Mouse (Mus musculus) intestine, embryonic 14.5 days (tissue): ENCODE data around the gene Fam219a. TPM values are rescaled to one million over a fixed set of nuclear protein-coding genes. Genes with fewer than 3 reads are reported as not detected.

Experiments
- ATAC-seq: fragments of 200-750 bp; cut with Nextera tagmentation; replicated peaks from 2 replicates; pipeline ENCODE4 v1.8.0; 2017; ENCODE audit warnings: low read depth, moderate number of reproducible peaks, moderate TSS enrichment, moderate library complexity; ENCODE audit not compliant: low FRiP score, low TSS enrichment
- DNase-seq: peaks from one replicate; pipeline ENCODE4 v3.0.0-alpha.2; 2018; ENCODE audit warnings: low spot score
- H3K27ac ChIP-seq: fragments of 300-500 bp; sonication (generic); 2 replicates; pipeline ENCODE4 v1.5.1; 2014; ENCODE audit warnings: low read depth, mild to moderate bottlenecking, control low read depth
- H3K27me3 ChIP-seq: fragments of 300-500 bp; sonication (generic); replicated peaks from 2 replicates; pipeline ENCODE4 v1.6.1; 2014; ENCODE audit warnings: low read length, control low read depth; ENCODE audit not compliant: control insufficient read depth, insufficient read depth
- H3K36me3 ChIP-seq: fragments of 300-500 bp; sonication (generic); 2 replicates; pipeline ENCODE4 v1.6.1; 2014; ENCODE audit warnings: low read length, control low read depth; ENCODE audit not compliant: control insufficient read depth, insufficient read depth
- H3K4me1 ChIP-seq: fragments of 300-500 bp; sonication (generic); replicated peaks from 2 replicates; pipeline ENCODE4 v1.6.1; 2014; ENCODE audit warnings: low read length, control low read depth, mixed read lengths; ENCODE audit not compliant: control insufficient read depth, insufficient read depth
- H3K4me2 ChIP-seq: fragments of 300-500 bp; sonication (generic); 2 replicates; pipeline ENCODE4 v1.6.1; 2014; ENCODE audit warnings: low read length
- H3K4me3 ChIP-seq: fragments of 300-500 bp; sonication (generic); 2 replicates; pipeline ENCODE4 v1.5.1; 2014; ENCODE audit warnings: low read depth, low read length, control low read depth, mixed read lengths
- H3K9ac ChIP-seq: fragments of 300-500 bp; sonication (generic); 2 replicates; pipeline ENCODE4 v1.6.1; 2014; ENCODE audit warnings: mild to moderate bottlenecking, low read length
- H3K9me3 ChIP-seq: fragments of 300-500 bp; sonication (generic); 2 replicates; pipeline ENCODE4 v1.6.1; 2016; ENCODE audit warnings: low read length, control low read depth; ENCODE audit not compliant: control insufficient read depth
- WGBS: fragments of 180-500 bp; shearing (Covaris S2); extraction: QIAGEN DNeasy Blood & Tissue Kit; methylation state at CpG from one replicate; pipeline ENCODE4 v1.1.7; 2014; 5-methylcytosine and 5-hydroxymethylcytosine counted together
- polyA plus RNA-seq: library from polyadenylated mRNA; unstranded; fragments of >200 nt; fragmentation: Nextera tagmentation; extraction: Ambion mirVana; gene quantifications from 2 replicates; pipeline ENCODE4 v1.2.1, GENCODE M21; 2014

Gene Fam219a
- polyA plus RNA-seq, 1 experiment from 2014 or later, result 2.2 TPM

GRCm38 (mm10) chr4:41492951-41493350 is 76.4 kb downstream of the Fam219a start:
- DNase-seq, result no peak
- no peaks in the 10 kb centered on the region for H3K36me3 ChIP-seq
- WGBS, result 84% methylated on average over 7 of the region's 7 CpGs
- H3K4me3 ChIP-seq, result no peak overlapping the region
- H3K4me1 ChIP-seq, result peaks cover 7% of the 10 kb centered on the region; the same call in 1 of the 2 replicates
- H3K9me3 ChIP-seq, result no peaks in the 10 kb centered on the region
- no peak overlapping the region for H3K9ac ChIP-seq
- H3K4me2 ChIP-seq, result no peak overlapping the region
- H3K27ac ChIP-seq, result no peak overlapping the region
- peaks cover 19% of the 10 kb centered on the region for H3K27me3 ChIP-seq
- ATAC-seq, result no peak

GRCm38 (mm10) chr4:41481601-41482017 is 87.7 kb downstream of the Fam219a start:
- Histone ChIP-seq H3K27me3 (no peaks in the 10 kb centered on the region), H3K4me1 (peaks cover 11% of the 10 kb centered on the region), H3K9ac (no peak overlapping the region), H3K9me3 (no peaks in the 10 kb centered on the region), H3K27ac (no peak overlapping the region; the same call in 1 of the 2 replicates), H3K4me2 (no peak overlapping the region), H3K4me3 (no peak overlapping the region), H3K36me3 (no peaks in the 10 kb centered on the region)
- peak; percentile 63 for DNase-seq
- 36% methylated on average over 6 of the region's 6 CpGs for WGBS
- ATAC-seq, result peak; percentile 58; the same call in 1 of the 2 replicates

DNA sequence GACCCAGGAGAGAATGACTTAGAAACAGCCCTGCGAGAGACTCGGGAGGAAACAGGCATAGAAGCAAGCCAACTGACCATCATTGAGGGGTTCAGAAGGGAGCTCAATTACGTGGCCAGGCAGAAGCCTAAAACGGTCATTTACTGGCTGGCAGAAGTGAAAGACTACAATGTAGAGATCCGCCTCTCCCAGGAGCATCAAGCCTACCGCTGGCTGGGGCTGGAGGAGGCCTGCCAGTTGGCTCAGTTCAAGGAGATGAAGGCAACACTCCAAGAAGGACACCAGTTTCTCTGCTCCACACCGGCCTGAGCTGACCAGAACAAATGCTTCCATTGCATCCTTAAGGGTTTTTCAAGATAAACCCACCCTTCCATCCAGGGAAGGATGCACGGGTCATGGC is 89.1 kb downstream of the Fam219a start:
- Histone ChIP-seq H3K4me1 (peaks cover 11% of the 10 kb centered on the region), H3K9me3 (no peaks in the 10 kb centered on the region), H3K9ac (no peak overlapping the region), H3K36me3 (no peaks in the 10 kb centered on the region), H3K4me3 (no peak overlapping the region), H3K4me2 (no peak overlapping the region), H3K27ac (peak overlapping the region; percentile 2; the same call in 1 of the 2 replicates), H3K27me3 (no peaks in the 10 kb centered on the region)
- WGBS, result 83% methylated on average over 8 of the region's 8 CpGs
- DNase-seq (no peak), ATAC-seq (no peak)

- H3K4me1 ChIP-seq, result peaks cover 11% of the 10 kb centered on the region
- H3K4me2 ChIP-seq, result no peak overlapping the region
- whole genome bisulfite sequencing, result 67% methylated on average over 1 of the region's 1 CpGs
- H3K36me3 ChIP-seq, result no peaks in the 10 kb centered on the region
- H3K9ac ChIP-seq, result no peak overlapping the region
- no peaks in the 10 kb centered on the region for H3K9me3 ChIP-seq
- ATAC-seq, result no peak; the same call in 1 of the 2 replicates
- H3K4me3 ChIP-seq, result no peak overlapping the region
- H3K27ac ChIP-seq, result peak overlapping the region; percentile 23
- DNase-seq, result no peak
- H3K27me3 ChIP-seq, result no peaks in the 10 kb centered on the region
Observed at GRCm38 (mm10) chr4:41479456-41479804, 89.9 kb downstream of the Fam219a start.

GRCm38 (mm10) chr4:41478751-41479455 is 90.4 kb downstream of the Fam219a start:
- Histone ChIP-seq H3K4me1 (peaks cover 11% of the 10 kb centered on the region), H3K36me3 (no peaks in the 10 kb centered on the region), H3K27me3 (no peaks in the 10 kb centered on the region), H3K4me3 (no peak overlapping the region), H3K9me3 (no peaks in the 10 kb centered on the region), H3K9ac (no peak overlapping the region), H3K27ac (peak overlapping the region; percentile 23; the same call in 1 of the 2 replicates), H3K4me2 (no peak overlapping the region)
- ATAC-seq (no peak), DNase-seq (no peak)
- 72% methylated on average over 4 of the region's 4 CpGs for WGBS

DNA sequence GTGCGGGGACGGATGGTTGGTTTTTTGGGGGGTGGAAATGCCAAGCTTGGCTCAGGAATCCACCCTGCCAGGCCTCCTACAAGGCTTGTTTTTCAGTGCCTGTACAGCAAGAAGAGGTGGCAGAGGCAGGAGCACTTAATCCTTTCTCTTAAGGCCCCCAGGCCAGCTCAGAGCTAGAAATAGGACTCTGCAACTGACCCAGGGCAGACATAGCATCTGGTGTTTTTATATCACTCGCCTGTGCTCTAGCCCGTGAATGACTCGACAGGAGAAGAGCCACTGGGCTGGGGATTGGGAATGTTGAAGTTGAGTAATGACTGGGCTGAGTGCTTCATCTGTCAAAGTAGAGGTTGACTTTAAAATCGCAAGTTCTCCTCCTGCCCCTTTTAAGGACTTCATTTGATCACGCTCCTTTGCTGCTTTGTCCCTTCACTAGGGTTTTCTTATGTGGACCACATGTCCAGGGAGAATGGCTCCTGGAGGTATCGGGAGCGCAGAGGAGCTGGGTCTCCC is 91.6 kb downstream of the Fam219a start:
- Histone ChIP-seq H3K4me3 (no peak overlapping the region), H3K4me1 (peaks cover 11% of the 10 kb centered on the region), H3K9ac (no peak overlapping the region), H3K27ac (no peak overlapping the region), H3K9me3 (no peaks in the 10 kb centered on the region), H3K27me3 (no peaks in the 10 kb centered on the region), H3K36me3 (no peaks in the 10 kb centered on the region), H3K4me2 (no peak overlapping the region)
- 82% methylated on average over 9 of the region's 9 CpGs for WGBS
- DNase-seq, result no peak
- ATAC-seq, result no peak

GRCm38 (mm10) chr4:41471384-41471689 is 98.0 kb downstream of the Fam219a start:
- Histone ChIP-seq H3K27me3 (no peaks in the 10 kb centered on the region), H3K4me2 (no peak overlapping the region), H3K4me1 (no peaks in the 10 kb centered on the region), H3K36me3 (no peaks in the 10 kb centered on the region), H3K9ac (no peak overlapping the region), H3K27ac (no peak overlapping the region), H3K4me3 (no peak overlapping the region), H3K9me3 (no peaks in the 10 kb centered on the region)
- ATAC-seq, result no peak
- WGBS, result 89% methylated on average over 1 of the region's 1 CpGs
- no peak for DNase-seq

DNA sequence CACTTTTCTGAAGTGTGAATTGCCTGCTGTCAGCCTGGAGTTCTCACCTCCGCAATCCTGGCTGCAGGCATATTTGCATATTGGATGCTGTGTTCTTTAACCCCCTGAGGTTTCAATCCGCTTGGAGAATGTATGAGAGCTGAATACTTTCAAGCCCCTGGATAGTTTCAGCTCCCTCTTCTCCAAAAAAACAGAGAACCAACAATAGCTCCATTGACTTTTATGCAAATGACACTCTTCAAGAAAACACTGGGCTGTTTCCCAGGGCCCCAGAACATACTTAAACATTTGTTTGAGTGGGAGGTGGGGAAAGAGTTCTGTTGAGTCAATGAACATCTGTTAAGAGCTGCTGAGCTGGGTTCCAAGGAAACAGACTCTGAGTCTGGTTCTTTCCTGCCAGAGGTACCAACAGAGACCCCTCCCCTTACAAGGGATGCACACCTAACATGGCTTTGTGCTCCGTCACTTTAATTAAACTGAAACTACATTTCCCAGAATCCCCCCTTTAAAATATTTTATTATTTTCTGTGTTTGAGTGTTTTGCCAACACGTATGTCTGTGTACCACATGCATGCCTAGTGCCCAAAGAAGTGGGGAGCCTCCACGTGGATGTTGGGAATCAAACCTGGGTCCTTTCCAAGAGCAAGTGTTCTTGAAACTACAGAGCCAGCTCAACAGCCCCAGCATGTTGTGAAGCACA is 98.5 kb downstream of the Fam219a start:
- no peak overlapping the region for H3K4me3 ChIP-seq
- no peaks in the 10 kb centered on the region for H3K9me3 ChIP-seq
- DNase-seq, result no peak
- 49% methylated on average over 5 of the region's 5 CpGs for WGBS
- no peak for ATAC-seq
- H3K4me2 ChIP-seq, result no peak overlapping the region
- no peak overlapping the region for H3K27ac ChIP-seq
- H3K4me1 ChIP-seq, result no peaks in the 10 kb centered on the region
- H3K27me3 ChIP-seq, result no peaks in the 10 kb centered on the region
- H3K36me3 ChIP-seq, result no peaks in the 10 kb centered on the region
- H3K9ac ChIP-seq, result no peak overlapping the region
